ENCODE assay signal across 9 mouse cellular contexts in the genomic region with DNA sequence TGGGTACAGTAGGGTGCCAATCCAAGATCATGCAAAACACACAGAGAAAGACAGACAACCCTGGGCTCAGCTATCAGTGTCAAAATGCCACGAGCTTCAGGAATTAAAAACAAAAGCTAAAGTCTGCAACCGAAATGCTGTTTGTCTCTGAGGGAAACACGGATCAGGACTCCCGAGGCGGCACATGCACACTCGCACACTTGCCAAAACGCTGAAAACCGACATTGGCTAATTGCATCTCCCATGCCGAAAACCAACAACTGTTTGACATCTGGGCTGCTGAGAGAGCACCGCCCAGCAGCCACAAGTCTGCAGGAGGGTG. TPM values are rescaled to one million over a fixed set of nuclear protein-coding genes. Genes with fewer than 3 reads are reported as not detected.
DNase-seq lines count a peak whose midpoint lies in the region; ATAC-seq and TF ChIP-seq lines count a peak whose summit lies in the region.
"Had no signal": no experiment of that assay in that cellular context is flagged by ENCODE, and none has a peak within 500 bp of the region (broad histone marks: within the 10 kb centered on the region; RNA-seq: fewer than 3 reads in every experiment).

No protein-coding gene starts in this region.

- 16% methylated on average over 10 of the region's 10 CpGs for WGBS in forebrain, embryonic 10.5 days
- 10% methylated on average over 10 of the region's 10 CpGs for WGBS in intestine, postnatal 0 days
- WGBS in neural tube, embryonic 14.5 days: 4% methylated on average over 10 of the region's 10 CpGs

- H3K4me2 ChIP-seq in intestine, postnatal 0 days (replicated peaks; ENCODE audit: low read depth): peak overlapping the region; percentile 72; the same call in 1 of the 2 replicates
- peak overlapping the region; percentile 85 for H3K4me2 ChIP-seq in neural tube, embryonic 14.5 days (ENCODE audit: low read depth, low read length)

- peaks cover 74% of the 10 kb centered on the region for H3K27me3 ChIP-seq in forebrain, embryonic 10.5 days (ENCODE audit: poor library complexity, severe bottlenecking)
- H3K27me3 ChIP-seq in intestine, postnatal 0 days (replicated peaks; ENCODE audit: control insufficient read depth, insufficient read depth, low read length): peaks cover 39% of the 10 kb centered on the region
- H3K27me3 ChIP-seq in neural tube, embryonic 14.5 days (ENCODE audit: control insufficient read depth, insufficient read depth, low read length): peaks cover 25% of the 10 kb centered on the region

- H3K4me1 ChIP-seq in forebrain, embryonic 10.5 days: peaks cover 20% of the 10 kb centered on the region
- H3K4me1 ChIP-seq in intestine, postnatal 0 days (replicated peaks; ENCODE audit: control insufficient read depth, insufficient read depth, low read length): no peaks in the 10 kb centered on the region
- no peaks in the 10 kb centered on the region for H3K4me1 ChIP-seq in neural tube, embryonic 14.5 days (ENCODE audit: control insufficient read depth, insufficient read depth, low read length)

- no peak overlapping the region for H3K9ac ChIP-seq in intestine, postnatal 0 days (ENCODE audit: low read depth, low read length)
- H3K9ac ChIP-seq in neural tube, embryonic 14.5 days (replicated peaks; ENCODE audit: low read depth, low read length): peak overlapping the region; percentile 74

- no peaks in the 10 kb centered on the region for H3K36me3 ChIP-seq in forebrain, embryonic 10.5 days (replicated peaks)
- H3K36me3 ChIP-seq in intestine, postnatal 0 days (ENCODE audit: control insufficient read depth, insufficient read depth): no peaks in the 10 kb centered on the region
- H3K36me3 ChIP-seq in neural tube, embryonic 14.5 days (ENCODE audit: control insufficient read depth, insufficient read depth, low read length): no peaks in the 10 kb centered on the region

- no peak for ATAC-seq in intestine, postnatal 0 days
- ATAC-seq in neural tube, embryonic 14.5 days (ENCODE audit: low read depth): no peak; the same call in 1 of the 2 replicates
- ATAC-seq in inflammation-experienced regulatory T-cells, adult 6 months: no peak

- no peaks in the 10 kb centered on the region for H3K9me3 ChIP-seq in forebrain, embryonic 10.5 days
- no peaks in the 10 kb centered on the region for H3K9me3 ChIP-seq in intestine, postnatal 0 days (ENCODE audit: control insufficient read depth)
- H3K9me3 ChIP-seq in neural tube, embryonic 14.5 days (ENCODE audit: control insufficient read depth, low read length): no peaks in the 10 kb centered on the region

- peak in 1 of 2 experiments; percentile 16 for DNase-seq in layer of hippocampus, adult 2 months (ENCODE audit: low spot score in 2 of 2)
- DNase-seq in layer of hippocampus, adult 11-12 months (ENCODE audit: low spot score): no peak
- DNase-seq in forebrain, embryonic 10.5 days (ENCODE audit: extremely low spot score, low spot score): no peak
- DNase-seq in gastrocnemius, adult 8-10 months (ENCODE audit: low spot score in 2 of 2): no peak
- no peak for DNase-seq in lung, postnatal 4 days

- peak overlapping the region; percentile 78 for H3K4me3 ChIP-seq in layer of hippocampus, adult 2 months
- H3K4me3 ChIP-seq in forebrain, embryonic 10.5 days: peak overlapping the region; percentile 69
- peak overlapping the region; percentile 34; the same call in 1 of the 2 replicates for H3K4me3 ChIP-seq in intestine, postnatal 0 days (ENCODE audit: low read depth, low read length)
- peak overlapping the region; percentile 61 for H3K4me3 ChIP-seq in neural tube, embryonic 14.5 days (ENCODE audit: low read depth, low read length)

- H3K27ac ChIP-seq in layer of hippocampus, adult 2 months: peak overlapping the region; percentile 97
- H3K27ac ChIP-seq in forebrain, embryonic 10.5 days: no peak overlapping the region
- H3K27ac ChIP-seq in intestine, postnatal 0 days (ENCODE audit: low read depth, low read length): no peak overlapping the region
- H3K27ac ChIP-seq in neural tube, embryonic 14.5 days (ENCODE audit: low read depth, low read length): no peak overlapping the region

- TF ChIP-seq CTCF in layer of hippocampus, adult 2 months (conservative IDR thresholded peaks at IDR 0.05): no peak
- no peak for TF ChIP-seq CTCF in intestine, postnatal 0 days (IDR thresholded peaks at IDR 0.05; ENCODE audit: low read depth)

RNA-seq across cellular contexts. Expression of a gene that starts 0.9 kb away (rescaled TPM):
- 10 to 100 TPM; 37.1 to 45.2 TPM for total RNA-seq in layer of hippocampus, adult 2 months (2021)
- 0.07 and 0.15 TPM in 2 replicates for polyA plus RNA-seq in forebrain, embryonic 10.5 days (2016; fragmentation: Nextera tagmentation; extraction: Ambion mirVana)
- not detected in 2 replicates for polyA plus RNA-seq in intestine, postnatal 0 days (2015; fragmentation: Nextera tagmentation; extraction: Ambion mirVana)
- polyA plus RNA-seq in neural tube, embryonic 14.5 days (2014; fragmentation: Nextera tagmentation; extraction: Ambion mirVana): 18.2 and 24.2 TPM in 2 replicates
- not detected for total RNA-seq in gastrocnemius, adult 8-10 months (2022)
- polyA plus RNA-seq in inflammation-experienced regulatory T-cells, adult 6 months (2017; shearing (Covaris generic)): not detected
- total RNA-seq: megakaryocyte-erythroid progenitor cell, adult 5-6 weeks had no signal

RNA-seq across cellular contexts. Expression of a gene that starts 28.2 kb away (rescaled TPM):
- not detected for total RNA-seq in layer of hippocampus, adult 2 months (2021)
- polyA plus RNA-seq in forebrain, embryonic 10.5 days (2016; fragmentation: Nextera tagmentation; extraction: Ambion mirVana): not detected in 2 replicates
- polyA plus RNA-seq in intestine, postnatal 0 days (2015; fragmentation: Nextera tagmentation; extraction: Ambion mirVana): not detected in 2 replicates
- not detected in 2 replicates for polyA plus RNA-seq in neural tube, embryonic 14.5 days (2014; fragmentation: Nextera tagmentation; extraction: Ambion mirVana)
- total RNA-seq in gastrocnemius, adult 8-10 months (2022): not detected
- not detected for polyA plus RNA-seq in inflammation-experienced regulatory T-cells, adult 6 months (2017; shearing (Covaris generic))
- total RNA-seq: megakaryocyte-erythroid progenitor cell, adult 5-6 weeks had no signal

RNA-seq across cellular contexts. Expression of a gene that starts 46.7 kb away (rescaled TPM):
- total RNA-seq in layer of hippocampus, adult 2 months (2021): not detected
- not detected in 2 replicates for polyA plus RNA-seq in forebrain, embryonic 10.5 days (2016; fragmentation: Nextera tagmentation; extraction: Ambion mirVana)
- not detected in 2 replicates for polyA plus RNA-seq in intestine, postnatal 0 days (2015; fragmentation: Nextera tagmentation; extraction: Ambion mirVana)
- not detected in 2 replicates for polyA plus RNA-seq in neural tube, embryonic 14.5 days (2014; fragmentation: Nextera tagmentation; extraction: Ambion mirVana)
- not detected for total RNA-seq in gastrocnemius, adult 8-10 months (2022)
- polyA plus RNA-seq in inflammation-experienced regulatory T-cells, adult 6 months (2017; shearing (Covaris generic)): not detected
- total RNA-seq: megakaryocyte-erythroid progenitor cell, adult 5-6 weeks had no signal

RNA-seq across cellular contexts. Expression of a gene that starts 58.5 kb away (rescaled TPM):
- total RNA-seq in layer of hippocampus, adult 2 months (2021): not detected
- not detected in 2 replicates for polyA plus RNA-seq in forebrain, embryonic 10.5 days (2016; fragmentation: Nextera tagmentation; extraction: Ambion mirVana)
- not detected in 2 replicates for polyA plus RNA-seq in intestine, postnatal 0 days (2015; fragmentation: Nextera tagmentation; extraction: Ambion mirVana)
- not detected in 2 replicates for polyA plus RNA-seq in neural tube, embryonic 14.5 days (2014; fragmentation: Nextera tagmentation; extraction: Ambion mirVana)
- total RNA-seq in gastrocnemius, adult 8-10 months (2022): not detected
- not detected for polyA plus RNA-seq in inflammation-experienced regulatory T-cells, adult 6 months (2017; shearing (Covaris generic))
- total RNA-seq: megakaryocyte-erythroid progenitor cell, adult 5-6 weeks had no signal

Comparison
In these comparisons a context has a peak if more than half of its experiments do, and no peak if none do; other contexts are left out.
1. RNA of a gene that starts 0.9 kb away (polyA plus RNA-seq): 18.2 to 24.2 TPM in neural tube, embryonic 14.5 days; 0.07 to 0.15 TPM in forebrain, embryonic 10.5 days, not detected in intestine, postnatal 0 days and not detected in inflammation-experienced regulatory T-cells, adult 6 months; every median in the first group is over 10 times any median in the second.
2. Peak in every context shown above with its lines, with median percentiles within 50 percentile points of each other: H3K4me3 ChIP-seq.